40 mouse cellular contexts compared by ENCODE assay signal in the genomic region with DNA sequence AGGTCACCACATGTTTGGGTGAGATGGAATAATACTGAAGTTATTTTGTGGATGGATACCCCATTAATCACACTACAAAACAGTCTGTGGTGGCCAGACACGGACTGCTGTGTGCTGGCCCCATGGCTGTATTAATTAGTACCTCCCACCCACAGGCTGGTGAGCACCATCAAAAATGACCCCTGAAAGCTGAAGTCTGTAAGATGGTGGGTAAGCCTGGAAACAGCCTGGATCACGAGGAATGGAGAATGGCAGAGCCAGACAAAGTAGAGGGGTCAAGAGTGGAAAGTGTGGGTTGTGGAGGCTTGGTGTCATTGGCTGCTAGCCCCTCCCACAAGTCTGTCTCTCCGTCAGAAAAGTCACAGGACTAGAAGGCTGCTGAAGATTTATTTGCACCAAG. TPM values are rescaled to one million over a fixed set of nuclear protein-coding genes. Genes with fewer than 3 reads are reported as not detected.
"Had no signal": no experiment of that assay in that cellular context is flagged by ENCODE, and none has a peak within 500 bp of the region (broad histone marks: within the 10 kb centered on the region; RNA-seq: fewer than 3 reads in every experiment).

No protein-coding gene starts in this region.

- DNase-seq: cerebellum, adult 8-10 months; cerebellum, adult 9-10 months; cerebellum, adult 9-11 months; cerebellum, postnatal 10 days; cerebellum, postnatal 14 days; cerebellum, postnatal 36 days; embryo, embryonic 11 days; forebrain, postnatal 0 days; gastrocnemius, adult 2 months; gastrocnemius, postnatal 10 days; gastrocnemius, postnatal 14 days; gastrocnemius, postnatal 25 days; gastrocnemius, postnatal 36 days; heart, adult 11 months; heart, adult 18-20 months; heart, adult 2 months had no signal

- H3K4me1 ChIP-seq: embryonic facial prominence, embryonic 12.5 days; embryonic facial prominence, embryonic 15.5 days; forebrain, embryonic 13.5 days; forebrain, embryonic 15.5 days; heart, embryonic 10.5 days had no signal

- H3K27ac ChIP-seq: embryonic facial prominence, embryonic 10.5 days; embryonic facial prominence, embryonic 12.5 days; embryonic facial prominence, embryonic 13.5 days; embryonic facial prominence, embryonic 15.5 days; forebrain, embryonic 10.5 days; forebrain, embryonic 12.5 days; forebrain, embryonic 13.5 days; forebrain, embryonic 15.5 days; gastrocnemius, adult 2 months; heart, adult 2 months; heart, embryonic 10.5 days had no signal

- H3K4me3 ChIP-seq: embryonic facial prominence, embryonic 10.5 days; embryonic facial prominence, embryonic 12.5 days; embryonic facial prominence, embryonic 13.5 days; embryonic facial prominence, embryonic 15.5 days; erythroblast, embryonic 14.5 days; forebrain, embryonic 10.5 days; forebrain, embryonic 12.5 days; forebrain, embryonic 13.5 days; forebrain, embryonic 15.5 days; gastrocnemius, adult 2 months; heart, adult 2 months; heart, embryonic 10.5 days had no signal

RNA-seq across cellular contexts. Expression of a gene that starts 31.3 kb away (rescaled TPM):
- total RNA-seq: common myeloid progenitor, adult 5-6 weeks; forebrain, postnatal 0 days; gastrocnemius, adult 18-20 months; gastrocnemius, adult 2 months; gastrocnemius, adult 8-10 months; gastrocnemius, postnatal 10 days; gastrocnemius, postnatal 14 days; gastrocnemius, postnatal 25 days; gastrocnemius, postnatal 36 days; gastrocnemius, postnatal 4 days; granulocyte monocyte progenitor cell, adult 5-6 weeks; heart, adult 18-20 months; heart, adult 2 months; heart, adult 8-10 months had no signal
- polyA plus RNA-seq: cortical plate, adult 2 months; embryonic facial prominence, embryonic 10.5 days; embryonic facial prominence, embryonic 11.5 days; embryonic facial prominence, embryonic 14.5 days; erythroblast, embryonic 14.5 days; forebrain, embryonic 10.5 days; forebrain, embryonic 11.5 days; forebrain, embryonic 12.5 days; forebrain, embryonic 13.5 days; forebrain, embryonic 14.5 days; forebrain, embryonic 15.5 days; forebrain, embryonic 16.5 days; forebrain, postnatal 0 days; frontal cortex, adult 2 months; gonadal fat pad, adult 2 months; heart, adult 2 months; heart, embryonic 10.5 days had no signal
